ENCODE assay signal across 8 mouse cellular contexts in the genomic region with DNA sequence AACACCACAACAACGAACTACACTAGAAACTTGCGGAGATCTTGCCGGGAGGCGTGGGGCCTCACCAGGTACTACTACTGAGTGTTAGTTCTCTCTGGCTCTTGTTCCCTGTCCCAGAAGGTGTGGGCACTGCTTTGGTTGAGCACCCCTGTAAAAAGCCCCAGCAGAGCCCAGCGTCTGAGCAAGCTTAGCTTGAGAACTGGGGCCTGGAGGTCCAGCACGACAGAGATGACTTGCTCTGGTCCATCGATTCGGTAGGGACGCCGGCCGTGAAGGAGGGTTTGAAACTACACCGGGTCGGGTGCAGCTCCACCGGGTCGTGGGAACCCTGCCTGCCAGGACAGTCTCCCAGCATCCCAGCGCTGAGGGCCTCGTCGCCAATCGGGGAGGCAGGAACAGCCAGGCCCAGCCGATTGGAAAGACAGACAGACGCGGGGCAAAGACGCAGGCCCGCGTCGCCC. TPM values are rescaled to one million over a fixed set of nuclear protein-coding genes. Genes with fewer than 3 reads are reported as not detected.
DNase-seq lines count a peak whose midpoint lies in the region; ATAC-seq and TF ChIP-seq lines count a peak whose summit lies in the region.

No protein-coding gene starts in this region.

- no peaks in the 10 kb centered on the region; the same call in 1 of the 2 replicates for H3K36me3 ChIP-seq in erythroblast, embryonic 14.5 days (ENCODE audit: control insufficient read depth)
- H3K36me3 ChIP-seq in ES-E14 (ENCODE audit: control insufficient read depth, insufficient read depth, low read length, poor library complexity, severe bottlenecking) = peaks cover 4% of the 10 kb centered on the region; the same call in 1 of the 2 replicates
- H3K36me3 ChIP-seq in heart, embryonic 15.5 days = no peaks in the 10 kb centered on the region
- H3K36me3 ChIP-seq in limb, embryonic 13.5 days = no peaks in the 10 kb centered on the region
- no peaks in the 10 kb centered on the region for H3K36me3 ChIP-seq in neural tube, embryonic 14.5 days (ENCODE audit: control insufficient read depth, insufficient read depth, low read length)

- H3K4me3 ChIP-seq in erythroblast, embryonic 14.5 days (replicated peaks) = peak overlapping the region; percentile 60
- H3K4me3 ChIP-seq in ES-E14 (ENCODE audit: insufficient read depth in 1 of 2, low read depth in 1 of 2, low read length in 2 of 2, poor library complexity in 1 of 2, severe bottlenecking in 1 of 2) = peak overlapping the region; percentile 79 to 81
- peak overlapping the region; percentile 79 for H3K4me3 ChIP-seq in heart, embryonic 15.5 days
- H3K4me3 ChIP-seq in limb, embryonic 13.5 days = peak overlapping the region; percentile 82
- H3K4me3 ChIP-seq in neural tube, embryonic 14.5 days (ENCODE audit: low read depth, low read length) = peak overlapping the region; percentile 78

- H3K4me2 ChIP-seq in heart, embryonic 15.5 days = peak overlapping the region; percentile 94
- H3K4me2 ChIP-seq in limb, embryonic 13.5 days (replicated peaks) = peak overlapping the region; percentile 96
- H3K4me2 ChIP-seq in neural tube, embryonic 14.5 days (ENCODE audit: low read depth, low read length) = peak overlapping the region; percentile 68

- ATAC-seq in erythroblast, adult 5-6 weeks (replicated peaks; ENCODE audit: low FRiP score, poor library complexity, severe bottlenecking) = no peak
- peak; percentile 2; the same call in 1 of the 2 replicates for ATAC-seq in heart, embryonic 15.5 days (replicated peaks; ENCODE audit: insufficient number of reproducible peaks, insufficient read depth, low FRiP score, low read depth)
- ATAC-seq in limb, embryonic 13.5 days (ENCODE audit: low FRiP score, low read depth) = no peak; the same call in 1 of the 2 replicates
- ATAC-seq in neural tube, embryonic 14.5 days (ENCODE audit: low read depth) = peak; percentile 16
- ATAC-seq in cerebellum, adult (ENCODE audit: insufficient number of reproducible peaks, low FRiP score, low TSS enrichment) = no peak

- H3K27me3 ChIP-seq in erythroblast, embryonic 14.5 days (ENCODE audit: control insufficient read depth) = peaks cover 67% of the 10 kb centered on the region
- no peaks in the 10 kb centered on the region for H3K27me3 ChIP-seq in heart, embryonic 15.5 days
- H3K27me3 ChIP-seq in limb, embryonic 13.5 days = no peaks in the 10 kb centered on the region
- H3K27me3 ChIP-seq in neural tube, embryonic 14.5 days (ENCODE audit: control insufficient read depth, insufficient read depth, low read length) = no peaks in the 10 kb centered on the region

- under 1% methylated on average over 26 of the region's 26 CpGs for WGBS in heart, embryonic 15.5 days
- WGBS in limb, embryonic 13.5 days = 0% methylated on average over 26 of the region's 26 CpGs
- under 1% methylated on average over 26 of the region's 26 CpGs for WGBS in neural tube, embryonic 14.5 days

- H3K4me1 ChIP-seq in erythroblast, embryonic 14.5 days (ENCODE audit: control insufficient read depth) = peaks cover 34% of the 10 kb centered on the region
- H3K4me1 ChIP-seq in ES-E14 (ENCODE audit: control insufficient read depth in 2 of 2, insufficient read depth in 2 of 2, low read length in 2 of 2, poor library complexity in 1 of 2) = peaks cover 8 to 63% of the 10 kb centered on the region in 2 experiments
- peaks cover 66% of the 10 kb centered on the region for H3K4me1 ChIP-seq in heart, embryonic 15.5 days (replicated peaks)
- H3K4me1 ChIP-seq in limb, embryonic 13.5 days = peaks cover 74% of the 10 kb centered on the region
- H3K4me1 ChIP-seq in neural tube, embryonic 14.5 days (ENCODE audit: control insufficient read depth, insufficient read depth, low read length) = peaks cover 35% of the 10 kb centered on the region

- H3K9me3 ChIP-seq in erythroblast, embryonic 14.5 days (ENCODE audit: control insufficient read depth, low read length) = peaks cover 8% of the 10 kb centered on the region
- H3K9me3 ChIP-seq in ES-E14 (ENCODE audit: control insufficient read depth, insufficient read depth, low read depth, low read length) = no peaks in the 10 kb centered on the region
- no peaks in the 10 kb centered on the region for H3K9me3 ChIP-seq in heart, embryonic 15.5 days (replicated peaks)
- no peaks in the 10 kb centered on the region for H3K9me3 ChIP-seq in limb, embryonic 13.5 days
- H3K9me3 ChIP-seq in neural tube, embryonic 14.5 days (ENCODE audit: control insufficient read depth, low read length) = no peaks in the 10 kb centered on the region

- in situ Hi-C loops in ES-E14 (cut with MboI; ENCODE audit: low sequenced_read_pairs in 2 of 2, unreplicated experiment in 2 of 2) = no loop called here

- peak overlapping the region; percentile 80 for H3K9ac ChIP-seq in ES-E14 (ENCODE audit: insufficient read depth, low read depth, low read length, poor library complexity, severe bottlenecking)
- H3K9ac ChIP-seq in heart, embryonic 15.5 days = peak overlapping the region; percentile 80
- peak overlapping the region; percentile 93 for H3K9ac ChIP-seq in limb, embryonic 13.5 days
- peak overlapping the region; percentile 92 for H3K9ac ChIP-seq in neural tube, embryonic 14.5 days (replicated peaks; ENCODE audit: low read depth, low read length)

- no peak overlapping the region for H3K27ac ChIP-seq in ES-E14 (ENCODE audit: insufficient read depth, low read depth, low read length, poor library complexity, severe bottlenecking)
- H3K27ac ChIP-seq in heart, embryonic 15.5 days = peak overlapping the region; percentile 92
- H3K27ac ChIP-seq in limb, embryonic 13.5 days = peak overlapping the region; percentile 94
- H3K27ac ChIP-seq in neural tube, embryonic 14.5 days (ENCODE audit: low read depth, low read length) = peak overlapping the region; percentile 91

- DNase-seq in ES-E14 (ENCODE audit: low read depth, low spot score) = no peak
- DNase-seq in embryo, embryonic 10.5 days (ENCODE audit: low spot score) = no peak

TF ChIP-seq in ES-E14, 5 proteins besides CTCF, POLR2A, EP300 and RAD21:
- TF ChIP-seq CHD2 (IDR thresholded peaks at IDR 0.05; ENCODE audit: low read depth, low read length) (no peak), HCFC1 (IDR thresholded peaks at IDR 0.05; ENCODE audit: borderline replicate concordance, insufficient read depth, low read length) (no peak), MAFK (IDR thresholded peaks at IDR 0.05; ENCODE audit: insufficient read depth, low read depth, low read length) (no peak), ZC3H11A (IDR thresholded peaks at IDR 0.05; ENCODE audit: borderline replicate concordance, low read depth, low read length) (no peak), ZNF384 (IDR thresholded peaks at IDR 0.05; ENCODE audit: low read depth, low read length) (no peak)

RNA-seq across cellular contexts. Expression of a gene that starts 0.5 kb away (rescaled TPM):
- polyA plus RNA-seq in erythroblast, embryonic 14.5 days (2012) = 0.86 and 1.1 TPM in 2 replicates
- total RNA-seq in erythroblast, adult 5-6 weeks (2015; ENCODE audit: low replicate concordance) = 9.6 and 14.2 TPM in 2 replicates
- 4.9 and 6.9 TPM in 2 replicates for total RNA-seq in erythroblast, adult 5-6 weeks (2017; ENCODE audit: low replicate concordance)
- 116 and 178 TPM in 2 replicates for total RNA-seq in ES-E14 (2012; rRNA removed)
- polyA plus RNA-seq in heart, embryonic 15.5 days (2015; fragmentation: Nextera tagmentation; extraction: Ambion mirVana) = 76.5 and 109 TPM in 2 replicates
- polyA plus RNA-seq in limb, embryonic 13.5 days (2015; fragmentation: Nextera tagmentation; extraction: Ambion mirVana) = 130 and 144 TPM in 2 replicates
- polyA plus RNA-seq in neural tube, embryonic 14.5 days (2014; fragmentation: Nextera tagmentation; extraction: Ambion mirVana) = 66.4 and 100 TPM in 2 replicates

RNA-seq across cellular contexts. Expression of a gene that starts 16.2 kb away (rescaled TPM):
- 0.62 and 0.88 TPM in 2 replicates for polyA plus RNA-seq in erythroblast, embryonic 14.5 days (2012)
- total RNA-seq in erythroblast, adult 5-6 weeks (2015; ENCODE audit: low replicate concordance) = not detected in 2 replicates
- total RNA-seq in erythroblast, adult 5-6 weeks (2017; ENCODE audit: low replicate concordance) = 0.84 and 1.7 TPM in 2 replicates
- total RNA-seq in ES-E14 (2012; rRNA removed) = 14.4 and 24.7 TPM in 2 replicates
- 15.3 and 18.2 TPM in 2 replicates for polyA plus RNA-seq in heart, embryonic 15.5 days (2015; fragmentation: Nextera tagmentation; extraction: Ambion mirVana)
- 22.8 and 25.8 TPM in 2 replicates for polyA plus RNA-seq in limb, embryonic 13.5 days (2015; fragmentation: Nextera tagmentation; extraction: Ambion mirVana)
- polyA plus RNA-seq in neural tube, embryonic 14.5 days (2014; fragmentation: Nextera tagmentation; extraction: Ambion mirVana) = 83.0 and 94.5 TPM in 2 replicates

RNA-seq across cellular contexts. Expression of a gene that starts 30.7 kb away (rescaled TPM):
- 0.02 TPM in 1 of 2 replicates, not detected in the other for polyA plus RNA-seq in erythroblast, embryonic 14.5 days (2012)
- total RNA-seq in erythroblast, adult 5-6 weeks (2015; ENCODE audit: low replicate concordance) = not detected in 2 replicates
- 0.17 TPM in 1 of 2 replicates, not detected in the other for total RNA-seq in erythroblast, adult 5-6 weeks (2017; ENCODE audit: low replicate concordance)
- 6.6 and 12.7 TPM in 2 replicates for total RNA-seq in ES-E14 (2012; rRNA removed)
- polyA plus RNA-seq in heart, embryonic 15.5 days (2015; fragmentation: Nextera tagmentation; extraction: Ambion mirVana) = 3.1 and 4.1 TPM in 2 replicates
- 8.4 and 10.4 TPM in 2 replicates for polyA plus RNA-seq in limb, embryonic 13.5 days (2015; fragmentation: Nextera tagmentation; extraction: Ambion mirVana)
- polyA plus RNA-seq in neural tube, embryonic 14.5 days (2014; fragmentation: Nextera tagmentation; extraction: Ambion mirVana) = 24.9 and 32.9 TPM in 2 replicates

RNA-seq across cellular contexts. Expression of a gene that starts 31.2 kb away (rescaled TPM):
- polyA plus RNA-seq in erythroblast, embryonic 14.5 days (2012) = 9.5 and 14.5 TPM in 2 replicates
- 18.1 and 19.6 TPM in 2 replicates for total RNA-seq in erythroblast, adult 5-6 weeks (2015; ENCODE audit: low replicate concordance)
- total RNA-seq in erythroblast, adult 5-6 weeks (2017; ENCODE audit: low replicate concordance) = 26.2 and 47.5 TPM in 2 replicates
- 8.6 and 9.2 TPM in 2 replicates for total RNA-seq in ES-E14 (2012; rRNA removed)
- 18.6 and 22.7 TPM in 2 replicates for polyA plus RNA-seq in heart, embryonic 15.5 days (2015; fragmentation: Nextera tagmentation; extraction: Ambion mirVana)
- 31.8 and 36.3 TPM in 2 replicates for polyA plus RNA-seq in limb, embryonic 13.5 days (2015; fragmentation: Nextera tagmentation; extraction: Ambion mirVana)
- 85.5 and 92.7 TPM in 2 replicates for polyA plus RNA-seq in neural tube, embryonic 14.5 days (2014; fragmentation: Nextera tagmentation; extraction: Ambion mirVana)

RNA-seq across cellular contexts. Expression of a gene that starts 39.6 kb away (rescaled TPM):
- polyA plus RNA-seq in erythroblast, embryonic 14.5 days (2012) = 0.02 and 0.03 TPM in 2 replicates
- not detected in 2 replicates for total RNA-seq in erythroblast, adult 5-6 weeks (2015; ENCODE audit: low replicate concordance)
- total RNA-seq in erythroblast, adult 5-6 weeks (2017; ENCODE audit: low replicate concordance) = not detected in 2 replicates
- total RNA-seq in ES-E14 (2012; rRNA removed) = 8.1 and 10.6 TPM in 2 replicates
- polyA plus RNA-seq in heart, embryonic 15.5 days (2015; fragmentation: Nextera tagmentation; extraction: Ambion mirVana) = 16.0 and 19.1 TPM in 2 replicates
- polyA plus RNA-seq in limb, embryonic 13.5 days (2015; fragmentation: Nextera tagmentation; extraction: Ambion mirVana) = 6.4 and 6.5 TPM in 2 replicates
- polyA plus RNA-seq in neural tube, embryonic 14.5 days (2014; fragmentation: Nextera tagmentation; extraction: Ambion mirVana) = 2.9 and 5.2 TPM in 2 replicates

Comparison
In these comparisons a context has a peak if more than half of its experiments do, and no peak if none do; other contexts are left out.
1. ATAC-seq: peak in heart, embryonic 15.5 days (single experiment) and neural tube, embryonic 14.5 days (single experiment); none in erythroblast, adult 5-6 weeks (single experiment), limb, embryonic 13.5 days (single experiment) and cerebellum, adult (single experiment).
2. RNA of a gene that starts 0.5 kb away (polyA plus RNA-seq): 130 to 144 TPM in limb, embryonic 13.5 days, 76.5 to 109 TPM in heart, embryonic 15.5 days and 66.4 to 100 TPM in neural tube, embryonic 14.5 days; 0.86 to 1.1 TPM in erythroblast, embryonic 14.5 days; every median in the first group is over 10 times any median in the second.
3. Peak in every context shown above with its lines, with median percentiles within 50 percentile points of each other: H3K4me3 ChIP-seq, H3K9ac ChIP-seq and H3K4me2 ChIP-seq.